Mouse (Mus musculus): ENCODE data around the gene Larp1. TPM values are rescaled to one million over a fixed set of nuclear protein-coding genes. Genes with fewer than 3 reads are reported as not detected.
A peak's percentile ranks its signal among the peaks of the same experiment; 100 is the strongest.

The Larp1 gene
- total RNA-seq, 2 experiments from 2014 or later, result 91.9 to 97.7 TPM

GRCm38 (mm10) chr11:58017422-58017821 lies 8.6 kb downstream of the Larp1 start:
- no peak for TF ChIP-seq CTCF (IDR thresholded peaks at IDR 0.05)
- intact Hi-C loops (cut with DNase I), result no loop called here
- Histone ChIP-seq H3K4me3 (no peak overlapping the region), H3K27ac (no peak overlapping the region)
- no peak for DNase-seq (ENCODE audit: extremely low spot score in 1 of 2, low spot score in 2 of 2)

GRCm38 (mm10) chr11:58018287-58018686 lies 9.4 kb downstream of the Larp1 start:
- peak; percentile 18 to 22 for DNase-seq (ENCODE audit: extremely low spot score in 1 of 2, low spot score in 2 of 2)
- peak; percentile 31 for TF ChIP-seq CTCF (IDR thresholded peaks at IDR 0.05)
- intact Hi-C loops (cut with DNase I), result no loop called here
- H3K4me3 ChIP-seq, result no peak overlapping the region
- no peak overlapping the region; the same call in 1 of the 2 replicates for H3K27ac ChIP-seq

GRCm38 (mm10) chr11:58018701-58019100 lies 9.8 kb downstream of the Larp1 start:
- H3K27ac ChIP-seq, result no peak overlapping the region
- no peak overlapping the region for H3K4me3 ChIP-seq
- TF ChIP-seq CTCF (IDR thresholded peaks at IDR 0.05), result no peak
- DNase-seq (ENCODE audit: extremely low spot score in 1 of 2, low spot score in 2 of 2), result no peak
- intact Hi-C loops (cut with DNase I), result no loop called here

GRCm38 (mm10) chr11:58021095-58021494 lies 12.2 kb downstream of the Larp1 start:
- Histone ChIP-seq H3K27ac (no peak overlapping the region), H3K4me3 (no peak overlapping the region)
- no peak for DNase-seq (ENCODE audit: extremely low spot score in 1 of 2, low spot score in 2 of 2)
- no peak for TF ChIP-seq CTCF (IDR thresholded peaks at IDR 0.05)
- intact Hi-C loops (cut with DNase I), result no loop called here

GRCm38 (mm10) chr11:58021618-58022017 lies 12.8 kb downstream of the Larp1 start:
- intact Hi-C loops (cut with DNase I), result no loop called here
- no peak for TF ChIP-seq CTCF (IDR thresholded peaks at IDR 0.05)
- no peak overlapping the region; the same call in 1 of the 2 replicates for H3K27ac ChIP-seq
- DNase-seq (ENCODE audit: extremely low spot score in 1 of 2, low spot score in 2 of 2), result no peak
- no peak overlapping the region for H3K4me3 ChIP-seq

GRCm38 (mm10) chr11:58024271-58024670 lies 15.4 kb downstream of the Larp1 start:
- H3K4me3 ChIP-seq, result no peak overlapping the region
- no peak for TF ChIP-seq CTCF (IDR thresholded peaks at IDR 0.05)
- no peak for DNase-seq (ENCODE audit: extremely low spot score in 1 of 2, low spot score in 2 of 2)
- no peak overlapping the region for H3K27ac ChIP-seq
- intact Hi-C loops (cut with DNase I), result no loop called here

GRCm38 (mm10) chr11:58024671-58025070 lies 15.8 kb downstream of the Larp1 start:
- DNase-seq (ENCODE audit: extremely low spot score in 1 of 2, low spot score in 2 of 2), result no peak
- Histone ChIP-seq H3K4me3 (no peak overlapping the region), H3K27ac (no peak overlapping the region)
- intact Hi-C loops (cut with DNase I), result no loop called here
- no peak for TF ChIP-seq CTCF (IDR thresholded peaks at IDR 0.05)

- intact Hi-C loops (cut with DNase I), result no loop called here
- Histone ChIP-seq H3K27ac (no peak overlapping the region), H3K4me3 (no peak overlapping the region)
- no peak for TF ChIP-seq CTCF (IDR thresholded peaks at IDR 0.05)
- DNase-seq (ENCODE audit: extremely low spot score in 1 of 2, low spot score in 2 of 2), result no peak
These were observed 17.0 kb downstream of the Larp1 start for GRCm38 (mm10) chr11:58025881-58026280.

- no peak for TF ChIP-seq CTCF (IDR thresholded peaks at IDR 0.05)
- no peak overlapping the region for H3K4me3 ChIP-seq
- no peak for DNase-seq (ENCODE audit: extremely low spot score in 1 of 2, low spot score in 2 of 2)
- intact Hi-C loops (cut with DNase I), result no loop called here
- H3K27ac ChIP-seq, result no peak overlapping the region
These were observed 17.5 kb downstream of the Larp1 start for GRCm38 (mm10) chr11:58026337-58026736.

GRCm38 (mm10) chr11:58026860-58027259 lies 18.0 kb downstream of the Larp1 start:
- H3K4me3 ChIP-seq, result no peak overlapping the region
- DNase-seq (ENCODE audit: extremely low spot score in 1 of 2, low spot score in 2 of 2), result no peak
- H3K27ac ChIP-seq, result no peak overlapping the region
- no peak for TF ChIP-seq CTCF (IDR thresholded peaks at IDR 0.05)
- intact Hi-C loops (cut with DNase I), result no loop called here

- TF ChIP-seq CTCF (IDR thresholded peaks at IDR 0.05), result no peak
- H3K27ac ChIP-seq, result no peak overlapping the region
- DNase-seq (ENCODE audit: extremely low spot score in 1 of 2, low spot score in 2 of 2), result no peak
- no peak overlapping the region for H3K4me3 ChIP-seq
- intact Hi-C loops (cut with DNase I), result no loop called here
These were observed 20.1 kb downstream of the Larp1 start for GRCm38 (mm10) chr11:58028981-58029380.

- no peak for TF ChIP-seq CTCF (IDR thresholded peaks at IDR 0.05)
- no peak overlapping the region for H3K27ac ChIP-seq
- intact Hi-C loops (cut with DNase I), result no loop called here
- no peak overlapping the region for H3K4me3 ChIP-seq
- DNase-seq (ENCODE audit: extremely low spot score in 1 of 2, low spot score in 2 of 2), result no peak
These were observed 21.0 kb downstream of the Larp1 start for GRCm38 (mm10) chr11:58029869-58030268.

GRCm38 (mm10) chr11:58031176-58031575 lies 22.3 kb downstream of the Larp1 start:
- no peak overlapping the region for H3K27ac ChIP-seq
- no peak for DNase-seq (ENCODE audit: extremely low spot score in 1 of 2, low spot score in 2 of 2)
- TF ChIP-seq CTCF (IDR thresholded peaks at IDR 0.05), result no peak
- intact Hi-C loops (cut with DNase I), result no loop called here
- no peak overlapping the region for H3K4me3 ChIP-seq

- no peak for TF ChIP-seq CTCF (IDR thresholded peaks at IDR 0.05)
- no peak overlapping the region for H3K4me3 ChIP-seq
- no peak overlapping the region for H3K27ac ChIP-seq
- intact Hi-C loops (cut with DNase I), result no loop called here
- DNase-seq (ENCODE audit: extremely low spot score in 1 of 2, low spot score in 2 of 2), result no peak
These were observed 24.8 kb downstream of the Larp1 start for GRCm38 (mm10) chr11:58033635-58034034.
